Mouse (Mus musculus) liver, postnatal 0 days (tissue): Measurements from ENCODE around the gene Ms4a10.

ENCODE experiments used
- CTCF ChIP-seq: sonication (generic); IDR thresholded peaks from 2 replicates; pipeline ENCODE4 v1.5.1; 2016; ENCODE audit warnings: antibody characterized with exemption, low read depth
- EP300 ChIP-seq: IDR thresholded peaks from 2 replicates; pipeline ENCODE4 v1.6.1; 2016; ENCODE audit warnings: antibody characterized with exemption, low read depth, mild to moderate bottlenecking

GRCm38 (mm10) chr19:10959978-10960346 is 14.5 kb downstream of the Ms4a10 start:
- TF ChIP-seq CTCF (no peak), EP300 (no peak)
